Mouse (Mus musculus) heart, postnatal 0 days (tissue): ENCODE measurements around the gene Tnfsf9. TPM values are rescaled to one million over a fixed set of nuclear protein-coding genes. Genes with fewer than 3 reads are reported as not detected.

ENCODE experiments used
- ATAC-seq: fragments of 200-750 bp; cut with Nextera tagmentation; 2 replicates; pipeline ENCODE4 v1.8.0; 2017; ENCODE audit warnings: low read depth, moderate number of reproducible peaks, moderate library complexity; ENCODE audit not compliant: insufficient read depth
- DNase-seq: peaks from one replicate; pipeline ENCODE4 v3.0.0-alpha.2; 2016; ENCODE audit warnings: low spot score
- H3K27ac ChIP-seq: fragments of 300-500 bp; sonication (generic); 2 replicates; pipeline ENCODE4 v1.5.1; 2014; ENCODE audit warnings: low read depth, mild to moderate bottlenecking
- H3K27me3 ChIP-seq: fragments of 300-500 bp; sonication (generic); 2 replicates; pipeline ENCODE4 v1.6.1; 2014; ENCODE audit warnings: low read length, mixed read lengths; ENCODE audit not compliant: control insufficient read depth, insufficient read depth
- H3K36me3 ChIP-seq: fragments of 300-500 bp; sonication (generic); replicated peaks from 2 replicates; pipeline ENCODE4 v1.6.1; 2014; ENCODE audit warnings: low read length, mixed read lengths; ENCODE audit not compliant: control insufficient read depth, insufficient read depth
- H3K4me1 ChIP-seq: fragments of 300-500 bp; sonication (generic); 2 replicates; pipeline ENCODE4 v1.6.1; 2014; ENCODE audit warnings: antibody characterized with exemption; ENCODE audit not compliant: control insufficient read depth, insufficient read depth
- H3K4me2 ChIP-seq: fragments of 300-500 bp; sonication (generic); 2 replicates; pipeline ENCODE4 v1.6.1; 2014; ENCODE audit warnings: low read depth, mild to moderate bottlenecking, low read length, moderate library complexity
- H3K4me3 ChIP-seq: fragments of 300-500 bp; sonication (generic); 2 replicates; pipeline ENCODE4 v1.5.1; 2014; ENCODE audit warnings: low read depth, low read length
- H3K9ac ChIP-seq: fragments of 300-500 bp; sonication (generic); replicated peaks from 2 replicates; pipeline ENCODE4 v1.6.1; 2014; ENCODE audit warnings: low read depth, low read length, mixed read lengths
- H3K9me3 ChIP-seq: fragments of 300-500 bp; sonication (generic); replicated peaks from 2 replicates; pipeline ENCODE4 v1.6.1; 2016; ENCODE audit warnings: low read length; ENCODE audit not compliant: control insufficient read depth
- CTCF ChIP-seq: IDR thresholded peaks from 2 replicates; pipeline ENCODE4 v1.5.1; 2016; ENCODE audit warnings: antibody characterized with exemption, control low read depth, low read depth
- EP300 ChIP-seq: IDR thresholded peaks from 2 replicates; pipeline ENCODE4 v1.6.1; 2016; ENCODE audit warnings: antibody characterized with exemption, low read depth
- WGBS: fragments of 180-500 bp; shearing (Covaris S2); extraction: QIAGEN DNeasy Blood & Tissue Kit; methylation state at CpG from one replicate; pipeline ENCODE4 v1.1.7; 2014; 5-methylcytosine and 5-hydroxymethylcytosine counted together
- polyA plus RNA-seq: library from polyadenylated mRNA; unstranded; fragments of >200 nt; fragmentation: Nextera tagmentation; extraction: Ambion mirVana; gene quantifications from 2 replicates; pipeline ENCODE4 v1.2.1, GENCODE M21; 2015
- total RNA-seq: library from RNA; depleted of rRNA; stranded (reverse); fragments of >200 nt; gene quantifications from 2 replicates; pipeline ENCODE4 v1.2.3, GENCODE M21; 2014; ENCODE audit warnings: low replicate concordance

Tnfsf9 gene
- total and polyA plus RNA-seq, 2 experiments from 2014 or later: 0.84 to 0.93 TPM

GRCm38 (mm10) chr17:57116801-57117200 is 11.7 kb downstream of the Tnfsf9 start:
- no peak for ATAC-seq

GRCm38 (mm10) chr17:57118524-57119349 is 13.6 kb downstream of the Tnfsf9 start:
- no peak for TF ChIP-seq CTCF
- no peak for TF ChIP-seq EP300
- Histone ChIP-seq H3K4me3 (no peak overlapping the region), H3K9ac (no peak overlapping the region), H3K4me2 (0 out of 2 replicates have a peak overlapping the region, but pooled peaks have one; percentile 21), H3K36me3 (no peaks in the 10 kb centered on the region), H3K4me1 (0 out of 2 replicates have a peak, but pooled peaks cover 4% of the 10 kb centered on the region), H3K27me3 (no peaks in the 10 kb centered on the region), H3K9me3 (no peaks in the 10 kb centered on the region), H3K27ac (no peak overlapping the region)
- no peak for DNase-seq
- 1% methylated on average over 11 of the region's 11 CpGs for WGBS
- ATAC-seq: peak; percentile 68

More at GRCm38 (mm10) chr17:57116801-57117200, 11.7 kb downstream of the Tnfsf9 start:
- no peak for DNase-seq
- H3K4me3 ChIP-seq: no peak overlapping the region
- no peak overlapping the region for H3K4me2 ChIP-seq
- H3K9ac ChIP-seq: no peak overlapping the region
- no peaks in the 10 kb centered on the region for H3K9me3 ChIP-seq
- TF ChIP-seq EP300 (no peak), CTCF (no peak)
- no peaks in the 10 kb centered on the region for H3K27me3 ChIP-seq
- H3K36me3 ChIP-seq: no peaks in the 10 kb centered on the region
- WGBS: 55% methylated on average over 2 of the region's 2 CpGs
- H3K4me1 ChIP-seq: 0 out of 2 replicates have a peak, but pooled peaks cover 4% of the 10 kb centered on the region
- no peak overlapping the region for H3K27ac ChIP-seq

- no peak for ATAC-seq
- TF ChIP-seq EP300: no peak
- TF ChIP-seq CTCF: no peak
- H3K4me3 ChIP-seq: no peak overlapping the region
Observed at GRCm38 (mm10) chr17:57121856-57122255, 16.7 kb downstream of the Tnfsf9 start.

GRCm38 (mm10) chr17:57123192-57124118 is 18.3 kb downstream of the Tnfsf9 start:
- H3K36me3 ChIP-seq: no peaks in the 10 kb centered on the region
- H3K9me3 ChIP-seq: no peaks in the 10 kb centered on the region
- DNase-seq (no peak), ATAC-seq (no peak)
- H3K9ac ChIP-seq: no peak overlapping the region
- 76% methylated on average over 11 of the region's 11 CpGs for WGBS
- 0 out of 2 replicates have a peak, but pooled peaks cover 4% of the 10 kb centered on the region for H3K4me1 ChIP-seq
- H3K4me3 ChIP-seq: no peak overlapping the region
- H3K27ac ChIP-seq: no peak overlapping the region
- no peak overlapping the region for H3K4me2 ChIP-seq
- H3K27me3 ChIP-seq: no peaks in the 10 kb centered on the region
- TF ChIP-seq EP300 (no peak), CTCF (no peak)

More at GRCm38 (mm10) chr17:57121856-57122255, 16.7 kb downstream of the Tnfsf9 start:
- H3K9ac ChIP-seq: no peak overlapping the region
- H3K27me3 ChIP-seq: no peaks in the 10 kb centered on the region
- H3K4me1 ChIP-seq: 0 out of 2 replicates have a peak, but pooled peaks cover 4% of the 10 kb centered on the region
- no peak overlapping the region for H3K27ac ChIP-seq
- no peaks in the 10 kb centered on the region for H3K36me3 ChIP-seq
- WGBS: 69% methylated on average over 2 of the region's 2 CpGs
- H3K4me2 ChIP-seq: no peak overlapping the region
- no peak for DNase-seq
- H3K9me3 ChIP-seq: no peaks in the 10 kb centered on the region

- TF ChIP-seq CTCF (no peak), EP300 (no peak)
Observed at GRCm38 (mm10) chr17:57124792-57125191, 19.7 kb downstream of the Tnfsf9 start.

More at GRCm38 (mm10) chr17:57124792-57125191, 19.7 kb downstream of the Tnfsf9 start:
- Histone ChIP-seq H3K4me3 (no peak overlapping the region), H3K27me3 (no peaks in the 10 kb centered on the region), H3K27ac (no peak overlapping the region), H3K9ac (no peak overlapping the region), H3K4me2 (no peak overlapping the region), H3K9me3 (no peaks in the 10 kb centered on the region), H3K36me3 (no peaks in the 10 kb centered on the region), H3K4me1 (no peaks in the 10 kb centered on the region)
- WGBS: 71% methylated on average over 4 of the region's 4 CpGs
- no peak for ATAC-seq
- DNase-seq: no peak
